Mouse (Mus musculus) testis, adult 2 months (tissue): Measurements from ENCODE around the gene Smim20.

Source experiments
- CTCF ChIP-seq: fragments of 200-500 bp; IDR thresholded peaks from 2 replicates; pipeline ENCODE4 v1.5.1; 2012; ENCODE audit warnings: low read depth, mild to moderate bottlenecking, inconsistent platforms, low read length, moderate library complexity; ENCODE audit not compliant: control insufficient read depth, insufficient read depth, insufficient replicate concordance
- POLR2A ChIP-seq: fragments of 200-500 bp; IDR thresholded peaks from 2 replicates; pipeline ENCODE4 v1.6.1; 2012; ENCODE audit warnings: low read depth, mild to moderate bottlenecking, inconsistent platforms, low read length, moderate library complexity; ENCODE audit not compliant: control insufficient read depth

GRCm38 (mm10) chr5:53236136-53236535 is 30.7 kb upstream of the Smim20 start:
- no peak for TF ChIP-seq POLR2A
- TF ChIP-seq CTCF: no peak
